Mouse (Mus musculus): Measurements from ENCODE around the gene Shc2.
A peak's percentile ranks its signal among the peaks of the same experiment; 100 is the strongest.

Shc2 gene

GRCm38 (mm10) chr10:79668076-79668475, 30.4 kb upstream of the Shc2 start:
- no peak for DNase-seq (ENCODE audit: low spot score)

GRCm38 (mm10) chr10:79666493-79666892, 28.8 kb upstream of the Shc2 start:
- no peak for DNase-seq (ENCODE audit: low spot score)

- DNase-seq (ENCODE audit: low spot score): no peak
These were observed 27.3 kb upstream of the Shc2 start for GRCm38 (mm10) chr10:79665051-79665450.

- peak; percentile 33 for DNase-seq (ENCODE audit: low spot score)
These were observed 26.5 kb upstream of the Shc2 start, which contains the start of gene Madcam1 for GRCm38 (mm10) chr10:79664131-79664665. TSS of gene Madcam1 (plus strand) at chr10:79664559.

- no peak for DNase-seq (ENCODE audit: low spot score)
These were observed 24.1 kb upstream of the Shc2 start for GRCm38 (mm10) chr10:79661861-79662260.

GRCm38 (mm10) chr10:79660298-79660697, 22.6 kb upstream of the Shc2 start:
- no peak for DNase-seq (ENCODE audit: low spot score)

GRCm38 (mm10) chr10:79658829-79659228, 21.1 kb upstream of the Shc2 start:
- no peak for DNase-seq (ENCODE audit: low spot score)

GRCm38 (mm10) chr10:79654946-79655395, 17.3 kb upstream of the Shc2 start:
- no peak for DNase-seq (ENCODE audit: low spot score)

- no peak for DNase-seq (ENCODE audit: low spot score)
These were observed 15.1 kb upstream of the Shc2 start for GRCm38 (mm10) chr10:79652789-79653188.

- peak; percentile 69 for DNase-seq (ENCODE audit: low spot score)
These were observed 11.5 kb upstream of the Shc2 start for GRCm38 (mm10) chr10:79649070-79649751.

- DNase-seq (ENCODE audit: low spot score): no peak
These were observed 8.0 kb upstream of the Shc2 start, which contains the start of gene Odf3l2 for GRCm38 (mm10) chr10:79645711-79646110. TSS of gene Odf3l2 (minus strand) at chr10:79645738.

GRCm38 (mm10) chr10:79638486-79639204, 927 bp upstream of the Shc2 start:
- DNase-seq (ENCODE audit: low spot score): no peak

GRCm38 (mm10) chr10:79636287-79636686, 1.4 kb downstream of the Shc2 start:
- DNase-seq (ENCODE audit: low spot score): no peak

GRCm38 (mm10) chr10:79633006-79633777, 4.5 kb downstream of the Shc2 start:
- no peak for DNase-seq (ENCODE audit: low spot score)

GRCm38 (mm10) chr10:79631432-79631831, 6.3 kb downstream of the Shc2 start:
- no peak for DNase-seq (ENCODE audit: low spot score)

GRCm38 (mm10) chr10:79628377-79628776, 9.3 kb downstream of the Shc2 start:
- DNase-seq (ENCODE audit: low spot score): no peak

GRCm38 (mm10) chr10:79626156-79626555, 11.6 kb downstream of the Shc2 start:
- DNase-seq (ENCODE audit: low spot score): no peak

GRCm38 (mm10) chr10:79625398-79625797, 12.3 kb downstream of the Shc2 start:
- DNase-seq (ENCODE audit: low spot score): no peak

- no peak for DNase-seq (ENCODE audit: low spot score)
These were observed 13.8 kb downstream of the Shc2 start for GRCm38 (mm10) chr10:79623950-79624349.

- no peak for DNase-seq (ENCODE audit: low spot score)
These were observed 21.3 kb downstream of the Shc2 start for GRCm38 (mm10) chr10:79616376-79616775.

GRCm38 (mm10) chr10:79615860-79616259, 21.9 kb downstream of the Shc2 start:
- no peak for DNase-seq (ENCODE audit: low spot score)

GRCm38 (mm10) chr10:79614305-79614643, 23.4 kb downstream of the Shc2 start:
- no peak for DNase-seq (ENCODE audit: low spot score)

All from adipocyte (in vitro differentiated cells).